8 mouse cellular contexts compared by ENCODE assay signal in genomic region chr15:78836086-78836621, GRCm38 (mm10). TPM values are rescaled to one million over a fixed set of nuclear protein-coding genes. Genes with fewer than 3 reads are reported as not detected.
DNase-seq lines count a peak whose midpoint lies in the region; ATAC-seq lines count a peak whose summit lies in the region.

No protein-coding gene starts in this region.

- no peak overlapping the region for H3K4me3 ChIP-seq in intestine, embryonic 15.5 days (replicated peaks)
- no peak overlapping the region for H3K4me3 ChIP-seq in liver, embryonic 16.5 days (ENCODE audit: low read depth, low read length)
- no peak overlapping the region for H3K4me3 ChIP-seq in stomach, embryonic 15.5 days (replicated peaks)

- WGBS in intestine, embryonic 15.5 days: 35% methylated on average over 8 of the region's 8 CpGs
- 60% methylated on average over 8 of the region's 8 CpGs for WGBS in liver, embryonic 16.5 days (ENCODE audit: insufficient replicate concordance)
- WGBS in stomach, embryonic 15.5 days: 31% methylated on average over 8 of the region's 8 CpGs

- no peaks in the 10 kb centered on the region for H3K27me3 ChIP-seq in intestine, embryonic 15.5 days (replicated peaks)
- peaks cover 8% of the 10 kb centered on the region for H3K27me3 ChIP-seq in liver, embryonic 16.5 days (ENCODE audit: control insufficient read depth, insufficient read depth, low read depth, low read length)
- H3K27me3 ChIP-seq in stomach, embryonic 15.5 days (replicated peaks): no peaks in the 10 kb centered on the region

- peak; percentile 51 for DNase-seq in embryo, embryonic 10 days (ENCODE audit: low spot score)
- DNase-seq in embryo, embryonic 10.5 days (ENCODE audit: low spot score): no peak
- peak; percentile 71 for DNase-seq in gastrocnemius, postnatal 25 days
- DNase-seq in right cerebral cortex, postnatal 25 days: no peak
- DNase-seq in frontal cortex, postnatal 36 days (ENCODE audit: low spot score in 2 of 2): no peak

- H3K27ac ChIP-seq in intestine, embryonic 15.5 days: peak overlapping the region; percentile 93
- peak overlapping the region; percentile 31 for H3K27ac ChIP-seq in liver, embryonic 16.5 days (ENCODE audit: low read length)
- peak overlapping the region; percentile 87 for H3K27ac ChIP-seq in stomach, embryonic 15.5 days

- no peaks in the 10 kb centered on the region for H3K9me3 ChIP-seq in intestine, embryonic 15.5 days
- H3K9me3 ChIP-seq in liver, embryonic 16.5 days (replicated peaks; ENCODE audit: control insufficient read depth, low read length): no peaks in the 10 kb centered on the region
- H3K9me3 ChIP-seq in stomach, embryonic 15.5 days: no peaks in the 10 kb centered on the region

- no peaks in the 10 kb centered on the region for H3K36me3 ChIP-seq in intestine, embryonic 15.5 days
- no peaks in the 10 kb centered on the region for H3K36me3 ChIP-seq in liver, embryonic 16.5 days (ENCODE audit: control insufficient read depth, insufficient read depth)
- H3K36me3 ChIP-seq in stomach, embryonic 15.5 days: no peaks in the 10 kb centered on the region

- no peak for ATAC-seq in intestine, embryonic 15.5 days
- ATAC-seq in liver, embryonic 16.5 days (ENCODE audit: low read depth): no peak
- ATAC-seq in stomach, embryonic 15.5 days (ENCODE audit: insufficient read depth, low FRiP score, low read depth): no peak

- no peak overlapping the region for H3K4me2 ChIP-seq in intestine, embryonic 15.5 days (replicated peaks)
- H3K4me2 ChIP-seq in liver, embryonic 16.5 days (ENCODE audit: low read depth, low read length): no peak overlapping the region
- H3K4me2 ChIP-seq in stomach, embryonic 15.5 days: no peak overlapping the region

- H3K9ac ChIP-seq in intestine, embryonic 15.5 days: no peak overlapping the region
- no peak overlapping the region for H3K9ac ChIP-seq in liver, embryonic 16.5 days (ENCODE audit: low read depth, low read length)
- H3K9ac ChIP-seq in stomach, embryonic 15.5 days: no peak overlapping the region

- H3K4me1 ChIP-seq in intestine, embryonic 15.5 days (replicated peaks): peaks cover 75% of the 10 kb centered on the region
- peaks cover 34% of the 10 kb centered on the region for H3K4me1 ChIP-seq in liver, embryonic 16.5 days (ENCODE audit: control insufficient read depth, low read depth, low read length)
- H3K4me1 ChIP-seq in stomach, embryonic 15.5 days: peaks cover 66% of the 10 kb centered on the region

RNA-seq across cellular contexts. Expression of gene Cdc42ep1, which starts 6.3 kb away (rescaled TPM):
- total RNA-seq in gastrocnemius, postnatal 25 days (2021): 10 to 100 TPM in 1 of 2 experiments, 1 to 10 TPM in 1; 9.3 to 10.5 TPM
- 44.0 and 47.5 TPM in 2 replicates for polyA plus RNA-seq in intestine, embryonic 15.5 days (2015; fragmentation: Nextera tagmentation; extraction: Ambion mirVana)
- polyA plus RNA-seq in liver, embryonic 16.5 days (2015; fragmentation: Nextera tagmentation; extraction: Ambion mirVana): 12.1 and 13.1 TPM in 2 replicates
- polyA plus RNA-seq in stomach, embryonic 15.5 days (2015; fragmentation: Nextera tagmentation; extraction: Ambion mirVana): 54.1 and 62.1 TPM in 2 replicates

RNA-seq across cellular contexts. Expression of gene Lgals2, which starts 19.2 kb away (rescaled TPM):
- not detected for total RNA-seq in gastrocnemius, postnatal 25 days (2021)
- 1,110 and 1,149 TPM in 2 replicates for polyA plus RNA-seq in intestine, embryonic 15.5 days (2015; fragmentation: Nextera tagmentation; extraction: Ambion mirVana)
- polyA plus RNA-seq in liver, embryonic 16.5 days (2015; fragmentation: Nextera tagmentation; extraction: Ambion mirVana): 9.1 and 15.8 TPM in 2 replicates
- 210 and 299 TPM in 2 replicates for polyA plus RNA-seq in stomach, embryonic 15.5 days (2015; fragmentation: Nextera tagmentation; extraction: Ambion mirVana)

RNA-seq across cellular contexts. Expression of gene Card10, which starts 33.3 kb away (rescaled TPM):
- 1 to 10 TPM; 6.4 to 7.8 TPM for total RNA-seq in gastrocnemius, postnatal 25 days (2021)
- 6.9 and 7.3 TPM in 2 replicates for polyA plus RNA-seq in intestine, embryonic 15.5 days (2015; fragmentation: Nextera tagmentation; extraction: Ambion mirVana)
- 1.8 and 2.1 TPM in 2 replicates for polyA plus RNA-seq in liver, embryonic 16.5 days (2015; fragmentation: Nextera tagmentation; extraction: Ambion mirVana)
- polyA plus RNA-seq in stomach, embryonic 15.5 days (2015; fragmentation: Nextera tagmentation; extraction: Ambion mirVana): 6.6 and 7.6 TPM in 2 replicates

RNA-seq across cellular contexts. Expression of gene Gga1, which starts 40.8 kb away (rescaled TPM):
- total RNA-seq in gastrocnemius, postnatal 25 days (2021): 10 to 100 TPM; 33.5 to 34.2 TPM
- 47.6 and 51.7 TPM in 2 replicates for polyA plus RNA-seq in intestine, embryonic 15.5 days (2015; fragmentation: Nextera tagmentation; extraction: Ambion mirVana)
- polyA plus RNA-seq in liver, embryonic 16.5 days (2015; fragmentation: Nextera tagmentation; extraction: Ambion mirVana): 18.6 and 19.6 TPM in 2 replicates
- 47.1 TPM in 2 replicates for polyA plus RNA-seq in stomach, embryonic 15.5 days (2015; fragmentation: Nextera tagmentation; extraction: Ambion mirVana)

Comparison
In these comparisons a context has a peak if more than half of its experiments do, and no peak if none do; other contexts are left out.
1. DNase-seq: peak in embryo, embryonic 10 days (single experiment) and gastrocnemius, postnatal 25 days (single experiment); none in embryo, embryonic 10.5 days (single experiment), right cerebral cortex, postnatal 25 days (single experiment) and frontal cortex, postnatal 36 days (0 of 2).
2. H3K27ac ChIP-seq: peak in every context shown above with its lines; median percentile 93 in intestine, embryonic 15.5 days; 87 in stomach, embryonic 15.5 days; 31 in liver, embryonic 16.5 days.
3. RNA of gene Lgals2, which starts 19.2 kb away (polyA plus RNA-seq): 1,110 to 1,149 TPM in intestine, embryonic 15.5 days and 210 to 299 TPM in stomach, embryonic 15.5 days; 9.1 to 15.8 TPM in liver, embryonic 16.5 days; every median in the first group is over 10 times any median in the second.